Mouse (Mus musculus) bone marrow, adult 2 months (tissue): ENCODE data around the gene Plpp3.

Experiments
- CTCF ChIP-seq: fragments of 200-500 bp; IDR thresholded peaks from 2 replicates; pipeline ENCODE4 v1.5.1; 2011; ENCODE audit warnings: low read length, control low read depth; ENCODE audit not compliant: control insufficient read depth, insufficient read depth
- POLR2A ChIP-seq: fragments of 200-500 bp; IDR thresholded peaks from 2 replicates; pipeline ENCODE4 v1.6.1; 2011; ENCODE audit warnings: low read depth, mild to moderate bottlenecking, control low read depth, low read length, borderline replicate concordance; ENCODE audit not compliant: control insufficient read depth

DNA sequence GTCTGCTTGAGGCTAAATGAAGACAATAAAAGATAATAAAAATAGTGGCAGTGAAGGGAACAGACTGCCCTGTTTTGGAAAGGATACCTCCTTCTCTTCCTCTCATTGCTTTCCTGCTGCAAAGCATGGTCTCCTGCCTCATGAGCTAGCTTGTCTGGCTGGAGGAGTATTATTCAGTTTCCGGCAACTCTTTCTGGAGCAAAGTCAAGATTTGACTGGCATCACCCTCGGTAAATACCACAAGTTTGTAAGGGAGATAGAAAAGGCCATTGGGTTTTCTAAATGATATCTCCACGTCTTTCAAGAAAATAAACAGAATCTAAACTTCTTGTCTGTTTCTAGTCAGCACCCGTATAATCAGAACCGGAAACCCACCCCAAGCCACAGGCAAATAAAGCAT, 34.4 kb downstream of the Plpp3 start:
- TF ChIP-seq CTCF = no peak
- TF ChIP-seq POLR2A = no peak
